Mouse (Mus musculus): ENCODE data around the gene Sgta.

Gene Sgta

GRCm38 (mm10) chr10:81019687-81020086, 40.3 kb downstream of the Sgta start:
- DNase-seq (ENCODE audit: low read depth, low spot score), result no peak

- DNase-seq (ENCODE audit: low read depth, low spot score), result no peak
Measured at GRCm38 (mm10) chr10:81018326-81018725, 41.7 kb downstream of the Sgta start.

- no peak for DNase-seq (ENCODE audit: low read depth, low spot score)
Measured at GRCm38 (mm10) chr10:81016645-81017044, 43.3 kb downstream of the Sgta start.

- no peak for DNase-seq (ENCODE audit: low read depth, low spot score)
Measured at GRCm38 (mm10) chr10:81015666-81016065, 44.3 kb downstream of the Sgta start.

GRCm38 (mm10) chr10:81014393-81015384, 45.3 kb downstream of the Sgta start, which contains the start of gene Gng7:
TSS of gene Gng7 (minus strand) at chr10:81014945.
- DNase-seq (ENCODE audit: low read depth, low spot score), result peak; percentile 91

- DNase-seq (ENCODE audit: low read depth, low spot score), result no peak
Measured at GRCm38 (mm10) chr10:81010851-81011250, 49.1 kb downstream of the Sgta start.

GRCm38 (mm10) chr10:81007240-81007639, 52.7 kb downstream of the Sgta start:
- DNase-seq (ENCODE audit: low read depth, low spot score), result no peak

- no peak for DNase-seq (ENCODE audit: low read depth, low spot score)
Measured at GRCm38 (mm10) chr10:81006005-81006677, 53.8 kb downstream of the Sgta start.

GRCm38 (mm10) chr10:81001161-81001560, 58.8 kb downstream of the Sgta start:
- no peak for DNase-seq (ENCODE audit: low read depth, low spot score)

- no peak for DNase-seq (ENCODE audit: low read depth, low spot score)
Measured at GRCm38 (mm10) chr10:81000197-81001062, 59.6 kb downstream of the Sgta start.

- peak; percentile 79 for DNase-seq (ENCODE audit: low read depth, low spot score)
Measured at GRCm38 (mm10) chr10:80999362-81000196, 60.4 kb downstream of the Sgta start.

- no peak for DNase-seq (ENCODE audit: low read depth, low spot score)
Measured at GRCm38 (mm10) chr10:80998778-80999177, 61.2 kb downstream of the Sgta start.

- no peak for DNase-seq (ENCODE audit: low read depth, low spot score)
Measured at GRCm38 (mm10) chr10:80998021-80998420, 62.0 kb downstream of the Sgta start.

- no peak for DNase-seq (ENCODE audit: low read depth, low spot score)
Measured at GRCm38 (mm10) chr10:80997332-80997731, 62.6 kb downstream of the Sgta start.

- no peak for DNase-seq (ENCODE audit: low read depth, low spot score)
Measured at GRCm38 (mm10) chr10:80996501-80996900, 63.5 kb downstream of the Sgta start.

- peak; percentile 68 for DNase-seq (ENCODE audit: low read depth, low spot score)
Measured at GRCm38 (mm10) chr10:80995091-80995632, 64.8 kb downstream of the Sgta start.

- DNase-seq (ENCODE audit: low read depth, low spot score), result no peak
Measured at GRCm38 (mm10) chr10:80994621-80995020, 65.4 kb downstream of the Sgta start.
